Comparison of ENCODE assay signal across 26 mouse cellular contexts in genomic region chr9:55243280-55243679, GRCm38 (mm10). TPM values are rescaled to one million over a fixed set of nuclear protein-coding genes. Genes with fewer than 3 reads are reported as not detected.
DNase-seq lines count a peak whose midpoint lies in the region; ATAC-seq and TF ChIP-seq lines count a peak whose summit lies in the region.
"Had no signal": no experiment of that assay in that cellular context is flagged by ENCODE, and none has a peak within 500 bp of the region (broad histone marks: within the 10 kb centered on the region; RNA-seq: fewer than 3 reads in every experiment).

No protein-coding gene starts in this region.

- DNase-seq in heart, adult 11 months: peak; percentile 61
- no peak for DNase-seq in heart, postnatal 36 days
- peak; percentile 64 for DNase-seq in liver, adult 2 months (ENCODE audit: extremely low read depth, low read depth, low spot score)
- no peak for DNase-seq in liver, postnatal 0 days
- no peak for DNase-seq in thymus, adult 18-20 months
- DNase-seq: adrenal gland, adult 8-10 months; adrenal gland, postnatal 14 days; adrenal gland, postnatal 36 days; B cell, adult 2 months; cerebellum, adult 11 months; cerebellum, adult 18-20 months; cerebellum, adult 8-10 months; cerebellum, adult 9-11 months; cerebellum, postnatal 14 days; cerebellum, postnatal 36 days; embryo, embryonic 11 days; forebrain, postnatal 0 days had no signal

- no peak for TF ChIP-seq EP300 in liver, postnatal 0 days (IDR thresholded peaks at IDR 0.05; ENCODE audit: low read depth)

- H3K36me3 ChIP-seq in liver, adult 2 months (ENCODE audit: control insufficient read depth, insufficient read depth, low read length): no peaks in the 10 kb centered on the region
- H3K36me3 ChIP-seq in liver, postnatal 0 days (replicated peaks; ENCODE audit: insufficient read depth, low read length): no peaks in the 10 kb centered on the region; the same call in 1 of the 2 replicates
- H3K36me3 ChIP-seq: embryonic facial prominence, embryonic 13.5 days; embryonic facial prominence, embryonic 15.5 days; forebrain, embryonic 15.5 days; G1E had no signal

- no peaks in the 10 kb centered on the region; the same call in 1 of the 2 replicates for H3K79me2 ChIP-seq in liver, adult 2 months (ENCODE audit: control insufficient read depth, insufficient read depth, low read length)

- no peak overlapping the region for H3K4me3 ChIP-seq in liver, adult 2 months (ENCODE audit: insufficient read depth, low read depth, low read length)
- H3K4me3 ChIP-seq in liver, postnatal 0 days (ENCODE audit: low read depth, low read length): no peak overlapping the region
- H3K4me3 ChIP-seq: embryonic facial prominence, embryonic 13.5 days; embryonic facial prominence, embryonic 15.5 days; erythroblast, embryonic 14.5 days; forebrain, embryonic 13.5 days; forebrain, embryonic 15.5 days had no signal

- H3K4me2 ChIP-seq in liver, postnatal 0 days (ENCODE audit: low read depth, low read length): no peak overlapping the region
- H3K4me2 ChIP-seq: embryonic facial prominence, embryonic 13.5 days; embryonic facial prominence, embryonic 15.5 days; forebrain, embryonic 13.5 days; forebrain, embryonic 15.5 days had no signal

- H3K4me1 ChIP-seq in liver, adult 2 months (ENCODE audit: control insufficient read depth, insufficient read depth, low read length): peaks cover 6% of the 10 kb centered on the region
- no peaks in the 10 kb centered on the region; the same call in none of the 2 replicates for H3K4me1 ChIP-seq in liver, postnatal 0 days (ENCODE audit: insufficient read depth)
- H3K4me1 ChIP-seq: embryonic facial prominence, embryonic 13.5 days; embryonic facial prominence, embryonic 15.5 days; forebrain, embryonic 13.5 days; forebrain, embryonic 15.5 days had no signal

- intact Hi-C loops in heart, postnatal 36 days (cut with DNase I): no loop called here

- H3K27ac ChIP-seq in liver, adult 2 months (replicated peaks; ENCODE audit: insufficient read depth, low read depth, low read length): no peak overlapping the region
- no peak overlapping the region for H3K27ac ChIP-seq in liver, postnatal 0 days (ENCODE audit: low read depth)
- H3K27ac ChIP-seq: embryonic facial prominence, embryonic 13.5 days; embryonic facial prominence, embryonic 15.5 days; forebrain, embryonic 13.5 days; forebrain, embryonic 15.5 days had no signal

- no peak overlapping the region for H3K9ac ChIP-seq in liver, adult 2 months (ENCODE audit: low read depth, low read length)
- H3K9ac ChIP-seq in liver, postnatal 0 days (replicated peaks): no peak overlapping the region
- H3K9ac ChIP-seq: embryonic facial prominence, embryonic 13.5 days; embryonic facial prominence, embryonic 15.5 days; forebrain, embryonic 13.5 days; forebrain, embryonic 15.5 days; forebrain, postnatal 0 days had no signal

- H3K9me3 ChIP-seq in liver, postnatal 0 days (ENCODE audit: low read length): no peaks in the 10 kb centered on the region
- H3K9me3 ChIP-seq: embryonic facial prominence, embryonic 13.5 days; embryonic facial prominence, embryonic 15.5 days; forebrain, embryonic 13.5 days; forebrain, embryonic 15.5 days; G1E had no signal

- ATAC-seq in liver, postnatal 0 days: no peak
- ATAC-seq: activated CD4-positive, CD25-positive, alpha-beta regulatory T cell, adult 4 months; CD4-positive, CD25-positive, alpha-beta regulatory T cell, adult 4 months; forebrain, embryonic 13.5 days; forebrain, embryonic 15.5 days; forebrain, postnatal 0 days; Patski had no signal

- H3K27me3 ChIP-seq in liver, adult 2 months (ENCODE audit: control insufficient read depth, insufficient read depth, low read length): no peaks in the 10 kb centered on the region
- H3K27me3 ChIP-seq in liver, postnatal 0 days (ENCODE audit: insufficient read depth, low read length): no peaks in the 10 kb centered on the region
- H3K27me3 ChIP-seq: embryonic facial prominence, embryonic 13.5 days; embryonic facial prominence, embryonic 15.5 days; forebrain, embryonic 13.5 days; forebrain, embryonic 15.5 days; Patski had no signal

- 62% methylated on average over 3 of the region's 3 CpGs for WGBS in liver, adult 2 months
- 64% methylated on average over 3 of the region's 3 CpGs for WGBS in liver, postnatal 0 days (ENCODE audit: insufficient replicate concordance)

- no peak for TF ChIP-seq CTCF in liver, adult 2 months (IDR thresholded peaks at IDR 0.05; ENCODE audit: low read depth, low read length)
- TF ChIP-seq CTCF in liver, postnatal 0 days (IDR thresholded peaks at IDR 0.05; ENCODE audit: low read depth): no peak

- TF ChIP-seq POLR2A in liver, adult 2 months (IDR thresholded peaks at IDR 0.05; ENCODE audit: extremely low read depth, insufficient read depth, low read length): no peak

RNA-seq across cellular contexts. Expression of gene Fbxo22, which starts 34.6 kb away (rescaled TPM):
- 10 to 100 TPM; 31.9 to 34.4 TPM for total RNA-seq in heart, postnatal 36 days (2021)
- 44.4 and 45.4 TPM in 2 replicates for total RNA-seq in liver, adult 2 months (2014; rRNA removed)
- polyA plus RNA-seq in liver, adult 2 months (2012; rRNA removed): 18.3 and 18.5 TPM in 2 replicates
- polyA plus RNA-seq in liver, postnatal 0 days (2015; fragmentation: Nextera tagmentation; extraction: Ambion mirVana): 23.1 and 25.0 TPM in 2 replicates

Comparison
In these comparisons a context has a peak if more than half of its experiments do, and no peak if none do; other contexts are left out.
1. DNase-seq: peak in heart, adult 11 months (single experiment) and liver, adult 2 months (single experiment); none in heart, postnatal 36 days (0 of 2), liver, postnatal 0 days (single experiment) and thymus, adult 18-20 months (0 of 2).